Mouse (Mus musculus) lung, embryonic 14.5 days (tissue): ENCODE data around the gene Spsb1. TPM values are rescaled to one million over a fixed set of nuclear protein-coding genes. Genes with fewer than 3 reads are reported as not detected.

Source experiments
- ATAC-seq: fragments of 200-750 bp; cut with Nextera tagmentation; 2 replicates; pipeline ENCODE4 v1.8.0; 2017; ENCODE audit warnings: mild to moderate bottlenecking, moderate TSS enrichment, moderate library complexity; ENCODE audit not compliant: insufficient read depth
- DNase-seq: peaks from one replicate; pipeline ENCODE4 v3.0.0-alpha.2; 2015
- H3K27ac ChIP-seq: fragments of 300-500 bp; sonication (generic); 2 replicates; pipeline ENCODE4 v1.5.1; 2014; ENCODE audit warnings: low read depth, mild to moderate bottlenecking, moderate library complexity
- H3K27me3 ChIP-seq: fragments of 300-500 bp; sonication (generic); 2 replicates; pipeline ENCODE4 v1.6.1; 2014; ENCODE audit warnings: low read length, control low read depth; ENCODE audit not compliant: insufficient read depth
- H3K36me3 ChIP-seq: fragments of 300-500 bp; sonication (generic); 2 replicates; pipeline ENCODE4 v1.6.1; 2014; ENCODE audit warnings: control low read depth; ENCODE audit not compliant: insufficient read depth
- H3K4me1 ChIP-seq: fragments of 300-500 bp; sonication (generic); 2 replicates; pipeline ENCODE4 v1.6.1; 2014; ENCODE audit warnings: antibody characterized with exemption, control low read depth; ENCODE audit not compliant: insufficient read depth
- H3K4me2 ChIP-seq: fragments of 300-500 bp; sonication (generic); 2 replicates; pipeline ENCODE4 v1.6.1; 2014; ENCODE audit warnings: mild to moderate bottlenecking
- H3K4me3 ChIP-seq: fragments of 300-500 bp; sonication (generic); 2 replicates; pipeline ENCODE4 v1.5.1; 2014; ENCODE audit warnings: low read depth, low read length
- H3K9ac ChIP-seq: fragments of 300-500 bp; sonication (generic); 2 replicates; pipeline ENCODE4 v1.6.1; 2014
- H3K9me3 ChIP-seq: fragments of 300-500 bp; sonication (generic); 2 replicates; pipeline ENCODE4 v1.6.1; 2016; ENCODE audit warnings: low read depth, low read length, control low read depth
- CTCF ChIP-seq: IDR thresholded peaks from 2 replicates; pipeline ENCODE4 v1.5.1; 2016; ENCODE audit warnings: antibody characterized with exemption, low read depth
- WGBS: fragments of 180-500 bp; shearing (Covaris S2); extraction: QIAGEN DNeasy Blood & Tissue Kit; methylation state at CpG from one replicate; pipeline ENCODE4 v1.1.7; 2014; 5-methylcytosine and 5-hydroxymethylcytosine counted together
- polyA plus RNA-seq: library from polyadenylated mRNA; unstranded; fragments of >200 nt; fragmentation: Nextera tagmentation; extraction: Ambion mirVana; gene quantifications from 2 replicates; pipeline ENCODE4 v1.2.1, GENCODE M21; 2014

Spsb1 gene
- polyA plus RNA-seq, 1 experiment from 2014 or later = 17.0 TPM

GRCm38 (mm10) chr4:149951201-149951600, 3.6 kb downstream of the Spsb1 start:
- H3K4me1 ChIP-seq = peaks cover 7% of the 10 kb centered on the region; the same call in 1 of the 2 replicates
- peak; percentile 43 for DNase-seq
- H3K9me3 ChIP-seq = no peaks in the 10 kb centered on the region
- WGBS = 77% methylated on average over 13 of the region's 13 CpGs
- no peak overlapping the region for H3K4me3 ChIP-seq
- no peak for TF ChIP-seq CTCF
- H3K36me3 ChIP-seq = no peaks in the 10 kb centered on the region
- H3K4me2 ChIP-seq = no peak overlapping the region
- no peak overlapping the region for H3K27ac ChIP-seq
- ATAC-seq = no peak
- peaks cover 12% of the 10 kb centered on the region for H3K27me3 ChIP-seq
- no peak overlapping the region for H3K9ac ChIP-seq

- Histone ChIP-seq H3K27ac (no peak overlapping the region), H3K9ac (no peak overlapping the region), H3K27me3 (0 out of 2 replicates have a peak, but pooled peaks cover 4% of the 10 kb centered on the region), H3K9me3 (no peaks in the 10 kb centered on the region), H3K4me1 (peaks cover 13% of the 10 kb centered on the region; the same call in 1 of the 2 replicates), H3K36me3 (no peaks in the 10 kb centered on the region), H3K4me2 (no peak overlapping the region), H3K4me3 (no peak overlapping the region)
- ATAC-seq (no peak), DNase-seq (no peak)
- no peak for TF ChIP-seq CTCF
- 83% methylated on average over 13 of the region's 13 CpGs for WGBS
Observed at GRCm38 (mm10) chr4:149949691-149950090, 5.2 kb downstream of the Spsb1 start.

- ATAC-seq (no peak), DNase-seq (no peak)
- Histone ChIP-seq H3K9ac (no peak overlapping the region), H3K36me3 (no peaks in the 10 kb centered on the region), H3K27ac (no peak overlapping the region), H3K4me3 (no peak overlapping the region), H3K4me2 (no peak overlapping the region), H3K9me3 (no peaks in the 10 kb centered on the region), H3K4me1 (peaks cover 12% of the 10 kb centered on the region; the same call in 1 of the 2 replicates), H3K27me3 (0 out of 2 replicates have a peak, but pooled peaks cover 4% of the 10 kb centered on the region)
- no peak for TF ChIP-seq CTCF
- WGBS = 64% methylated on average over 5 of the region's 5 CpGs
Observed at GRCm38 (mm10) chr4:149948119-149948518, 6.7 kb downstream of the Spsb1 start.

GRCm38 (mm10) chr4:149947396-149947795, 7.4 kb downstream of the Spsb1 start:
- Histone ChIP-seq H3K9me3 (no peaks in the 10 kb centered on the region), H3K4me3 (no peak overlapping the region), H3K4me2 (no peak overlapping the region), H3K27ac (no peak overlapping the region), H3K27me3 (0 out of 2 replicates have a peak, but pooled peaks cover under 1% of the 10 kb centered on the region), H3K9ac (no peak overlapping the region), H3K4me1 (peaks cover 12% of the 10 kb centered on the region; the same call in 1 of the 2 replicates), H3K36me3 (no peaks in the 10 kb centered on the region)
- WGBS = 80% methylated on average over 5 of the region's 5 CpGs
- TF ChIP-seq CTCF = no peak
- no peak for ATAC-seq
- DNase-seq = no peak

GRCm38 (mm10) chr4:149945194-149945593, 9.6 kb downstream of the Spsb1 start:
- ATAC-seq (no peak), DNase-seq (peak; percentile 17)
- peaks cover 16% of the 10 kb centered on the region; the same call in 1 of the 2 replicates for H3K4me1 ChIP-seq
- H3K36me3 ChIP-seq = no peaks in the 10 kb centered on the region
- WGBS = 33% methylated on average over 9 of the region's 9 CpGs
- H3K27ac ChIP-seq = no peak overlapping the region; the same call in 1 of the 2 replicates
- no peaks in the 10 kb centered on the region for H3K27me3 ChIP-seq
- H3K9me3 ChIP-seq = no peaks in the 10 kb centered on the region
- no peak overlapping the region for H3K9ac ChIP-seq
- H3K4me2 ChIP-seq = no peak overlapping the region
- no peak for TF ChIP-seq CTCF
- H3K4me3 ChIP-seq = no peak overlapping the region

- no peak for TF ChIP-seq CTCF
- H3K27ac ChIP-seq = no peak overlapping the region
- 63% methylated on average over 12 of the region's 12 CpGs for WGBS
- H3K4me2 ChIP-seq = no peak overlapping the region
- no peaks in the 10 kb centered on the region for H3K36me3 ChIP-seq
- no peaks in the 10 kb centered on the region for H3K9me3 ChIP-seq
- H3K4me1 ChIP-seq = peaks cover 19% of the 10 kb centered on the region
- ATAC-seq (no peak), DNase-seq (no peak)
- no peak overlapping the region for H3K9ac ChIP-seq
- H3K4me3 ChIP-seq = no peak overlapping the region
- no peaks in the 10 kb centered on the region for H3K27me3 ChIP-seq
Observed at GRCm38 (mm10) chr4:149944214-149944613, 10.6 kb downstream of the Spsb1 start.

- H3K9ac ChIP-seq = no peak overlapping the region
- H3K27ac ChIP-seq = no peak overlapping the region
- no peaks in the 10 kb centered on the region for H3K36me3 ChIP-seq
- WGBS = 55% methylated on average over 10 of the region's 10 CpGs
- H3K27me3 ChIP-seq = no peaks in the 10 kb centered on the region
- TF ChIP-seq CTCF = no peak
- no peaks in the 10 kb centered on the region for H3K9me3 ChIP-seq
- H3K4me1 ChIP-seq = peaks cover 23% of the 10 kb centered on the region
- ATAC-seq (no peak), DNase-seq (no peak)
- H3K4me2 ChIP-seq = no peak overlapping the region
- no peak overlapping the region for H3K4me3 ChIP-seq
Observed at GRCm38 (mm10) chr4:149942831-149943741, 11.8 kb downstream of the Spsb1 start.
